Mouse (Mus musculus) gastrocnemius, adult 2 months (tissue): ENCODE data around the gene Fam186b. TPM values are rescaled to one million over a fixed set of nuclear protein-coding genes. Genes with fewer than 3 reads are reported as not detected.

ENCODE experiments used
- DNase-seq: peaks from one replicate; pipeline ENCODE4 v3.0.0; 2022
- H3K27ac ChIP-seq: fragments of 200-600 bp; 2 replicates; pipeline ENCODE4 v1.8.1; 2022; ENCODE audit warnings: mild to moderate bottlenecking
- H3K4me3 ChIP-seq: fragments of 200-600 bp; 2 replicates; pipeline ENCODE4 v1.8.1; 2022; ENCODE audit warnings: mild to moderate bottlenecking, moderate library complexity
- CTCF ChIP-seq: fragments of 200-600 bp; IDR thresholded peaks from 2 replicates; pipeline ENCODE4 v1.8.1; 2022; ENCODE audit warnings: antibody characterized with exemption, mild to moderate bottlenecking, moderate library complexity
- intact Hi-C: fragments of 180-260 bp; cut with DNase I; formaldehyde crosslinking; loops from one replicate; pipeline ENCODE4 v1.15.1; 2025
- total RNA-seq, 2 experiments: library from RNA; stranded (reverse); gene quantifications; 2 replicates each; pipeline ENCODE4 v1.2.3; 2021

Gene Fam186b
- total RNA-seq, 2 experiments from 2014 or later = not detected

DNA sequence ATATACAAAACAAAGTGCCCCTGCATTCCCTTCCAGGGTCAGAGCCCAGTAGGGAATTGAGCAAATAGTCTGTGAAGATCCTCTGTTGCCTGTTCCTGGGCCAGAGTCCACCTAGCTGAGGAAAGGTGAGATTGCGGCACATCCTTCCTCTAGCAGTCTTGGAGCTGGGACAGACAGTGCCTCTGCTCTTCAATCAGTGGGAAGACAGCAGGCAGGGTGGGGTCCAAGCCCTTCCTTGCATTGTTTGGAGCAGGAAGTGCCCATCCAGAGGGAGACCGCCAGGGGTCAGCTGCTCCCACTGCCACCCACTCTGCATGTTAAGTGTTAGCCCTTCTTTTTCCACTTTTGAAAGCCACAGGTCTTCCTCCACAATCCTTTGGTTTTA, 21.6 kb upstream of the Fam186b start:
- Histone ChIP-seq H3K4me3 (no peak overlapping the region), H3K27ac (peak overlapping the region; percentile 81)
- intact Hi-C loops = loop anchor here (1.0 to 10.0 kb wide), 2 partner anchors 53 to 158 kb away; partner anchors contain the start of genes Bcdin3d and Fmnl3
- peak; percentile 60 for DNase-seq
- peak; percentile 25 for TF ChIP-seq CTCF

DNA sequence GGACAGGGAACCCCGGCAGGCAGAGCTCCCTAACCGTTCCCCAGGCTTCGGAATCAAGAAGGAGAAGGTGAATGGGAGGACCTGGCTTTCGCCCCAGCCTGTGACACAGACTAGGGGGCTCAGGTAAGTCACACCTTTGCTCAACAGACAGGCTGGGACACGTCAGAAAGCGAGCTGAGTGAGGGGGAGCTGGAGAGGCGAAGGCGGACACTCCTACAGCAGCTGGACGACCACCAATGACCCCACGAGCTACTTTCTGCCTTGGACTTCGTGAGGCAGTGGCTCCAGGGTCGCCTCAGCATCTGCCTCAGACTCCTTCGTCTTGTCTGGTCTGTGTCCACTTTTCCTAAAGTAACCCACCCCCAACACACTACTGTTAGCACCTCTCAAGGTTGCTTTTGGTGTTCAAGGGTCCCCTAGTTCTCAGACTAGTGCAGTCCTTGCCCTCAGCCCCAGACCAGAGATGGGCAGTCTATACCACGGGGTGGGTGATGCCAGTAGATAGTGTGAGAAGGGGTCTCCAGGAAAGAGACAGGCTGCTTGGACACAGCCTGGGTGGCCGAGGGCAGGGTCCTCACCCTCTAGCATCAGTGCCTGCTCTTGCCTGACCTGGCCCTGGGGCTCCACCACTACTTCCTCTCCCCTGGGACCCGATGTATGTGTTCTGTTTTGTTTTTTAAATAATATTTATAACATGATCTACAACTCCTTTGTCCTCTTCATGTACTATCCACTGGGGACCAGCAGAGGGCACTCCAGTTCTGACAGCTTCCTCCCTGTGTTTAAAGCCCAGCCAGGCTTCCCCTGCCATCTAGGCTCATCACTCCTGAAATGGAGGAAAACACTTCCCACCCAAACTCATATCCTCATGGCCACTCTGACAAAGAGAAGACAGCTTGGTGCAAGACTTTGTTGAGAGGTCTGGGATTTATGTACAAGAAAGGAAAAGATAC, 20.9 kb upstream of the Fam186b start:
- H3K27ac ChIP-seq = peak overlapping the region; percentile 81
- peak; percentile 82 for DNase-seq
- H3K4me3 ChIP-seq = peak overlapping the region; percentile 58
- intact Hi-C loops = loop anchor here (1.0 to 10.0 kb wide), 2 partner anchors 54 to 158 kb away; partner anchors contain the start of genes Bcdin3d and Fmnl3
- TF ChIP-seq CTCF = peak; percentile 93

- no peak for TF ChIP-seq CTCF
- intact Hi-C loops = loop anchor here (10.0 kb wide), 1 partner anchor 160 kb away; the partner anchor contains the start of gene Bcdin3d
- Histone ChIP-seq H3K4me3 (peak overlapping the region; percentile 58), H3K27ac (peak overlapping the region; percentile 81)
- no peak for DNase-seq
Measured at GRCm38 (mm10) chr15:99314891-99315290, 19.2 kb upstream of the Fam186b start.

DNA sequence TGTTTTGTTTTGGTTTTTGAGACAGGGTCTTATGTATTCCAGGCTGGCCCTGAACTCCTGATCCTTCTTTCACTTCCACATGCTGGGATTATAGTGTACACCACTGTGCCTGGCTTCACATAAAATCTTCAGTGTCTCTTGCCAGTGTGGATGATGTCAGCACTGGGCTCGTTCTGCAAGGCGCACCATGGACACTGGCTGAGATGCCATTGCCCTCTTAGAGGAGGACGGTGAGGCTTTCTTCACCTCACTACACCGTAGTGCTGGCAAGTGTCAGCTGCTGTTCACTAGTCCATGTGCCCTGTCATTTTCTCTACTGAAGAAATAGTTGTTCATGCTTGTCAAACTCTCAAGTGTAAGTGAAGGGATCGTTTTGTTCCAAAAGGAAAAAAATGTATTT, 14.9 kb upstream of the Fam186b start:
- DNase-seq = no peak
- intact Hi-C loops = loop anchor here (10.0 kb wide), 1 partner anchor 164 kb away; the partner anchor contains the start of gene Bcdin3d
- TF ChIP-seq CTCF = no peak
- Histone ChIP-seq H3K27ac (no peak overlapping the region), H3K4me3 (no peak overlapping the region)

- no peak for TF ChIP-seq CTCF
- H3K27ac ChIP-seq = no peak overlapping the region
- DNase-seq = no peak
- intact Hi-C loops = no loop called here
- no peak overlapping the region for H3K4me3 ChIP-seq
Measured at GRCm38 (mm10) chr15:99309549-99309948, 13.9 kb upstream of the Fam186b start.

GRCm38 (mm10) chr15:99307476-99307875, 11.8 kb upstream of the Fam186b start:
- no peak overlapping the region for H3K27ac ChIP-seq
- no peak for TF ChIP-seq CTCF
- H3K4me3 ChIP-seq = no peak overlapping the region
- DNase-seq = no peak
- intact Hi-C loops = no loop called here

DNA sequence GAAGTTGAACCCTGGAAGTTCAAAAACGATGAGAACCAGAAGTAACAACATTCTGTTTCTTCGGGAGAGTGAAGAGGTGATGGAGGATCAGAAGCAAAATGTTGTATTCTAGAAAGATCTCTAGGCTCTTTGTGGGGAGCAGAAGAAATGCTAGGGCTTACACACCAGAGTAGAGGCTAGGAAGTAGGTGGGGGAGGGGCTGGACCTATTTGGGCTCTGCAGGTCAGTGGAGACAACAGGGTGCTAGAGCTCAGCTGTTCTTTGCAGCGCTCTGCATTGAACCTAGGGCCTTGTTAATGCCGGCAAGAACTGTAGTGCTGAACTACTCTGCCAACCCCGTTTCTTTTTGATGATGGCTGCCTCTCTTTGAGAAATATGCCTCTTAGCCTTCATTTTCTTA, 525 bp upstream of the Fam186b start:
- DNase-seq = no peak
- peak overlapping the region; percentile 89 for H3K4me3 ChIP-seq
- H3K27ac ChIP-seq = peak overlapping the region; percentile 91; the same call in 1 of the 2 replicates
- TF ChIP-seq CTCF = no peak
- intact Hi-C loops = no loop called here

DNA sequence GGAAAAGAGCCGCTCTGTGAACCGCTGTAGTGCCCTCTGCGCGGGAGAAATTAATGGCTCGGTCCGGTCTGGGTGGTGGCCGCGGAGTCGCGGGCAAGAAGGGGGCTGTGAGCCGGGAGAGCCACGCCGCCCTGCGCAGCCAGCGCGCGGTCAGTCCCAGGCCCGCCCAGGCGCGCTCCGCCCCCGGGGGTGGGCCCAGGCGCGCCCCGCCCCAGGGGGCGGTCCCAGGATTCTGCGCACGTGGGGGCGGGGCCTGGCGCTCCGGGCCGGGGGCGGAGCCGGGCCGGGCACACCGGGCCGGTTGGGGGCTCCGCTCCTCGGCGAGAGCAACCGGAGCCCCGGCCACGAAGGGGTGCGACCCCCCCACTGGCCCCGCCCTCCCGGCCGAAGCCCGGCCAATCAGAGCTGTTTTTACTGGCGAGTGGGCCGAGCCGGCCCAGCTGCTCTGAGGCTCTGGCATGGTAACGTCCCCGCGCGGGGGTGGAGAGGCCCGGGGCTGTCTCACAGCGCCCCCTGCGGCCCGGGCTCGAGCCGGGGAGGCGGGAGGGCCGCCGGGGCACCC, 794 bp downstream of the Fam186b start, which contains the start of gene Prpf40b:
Prpf40b (plus strand) TSS at position 275 of the 562 bp plus-strand sequence.
- peak; percentile 64 for TF ChIP-seq CTCF
- Histone ChIP-seq H3K27ac (peak within 1 kb of the TSS; percentile 91), H3K4me3 (peak within 1 kb of the TSS; percentile 89)
- intact Hi-C loops = loop anchor here (2.0 kb wide), 1 partner anchor 44 kb away; the partner anchor contains the start of gene Mcrs1
- DNase-seq = peak; percentile 98

DNA sequence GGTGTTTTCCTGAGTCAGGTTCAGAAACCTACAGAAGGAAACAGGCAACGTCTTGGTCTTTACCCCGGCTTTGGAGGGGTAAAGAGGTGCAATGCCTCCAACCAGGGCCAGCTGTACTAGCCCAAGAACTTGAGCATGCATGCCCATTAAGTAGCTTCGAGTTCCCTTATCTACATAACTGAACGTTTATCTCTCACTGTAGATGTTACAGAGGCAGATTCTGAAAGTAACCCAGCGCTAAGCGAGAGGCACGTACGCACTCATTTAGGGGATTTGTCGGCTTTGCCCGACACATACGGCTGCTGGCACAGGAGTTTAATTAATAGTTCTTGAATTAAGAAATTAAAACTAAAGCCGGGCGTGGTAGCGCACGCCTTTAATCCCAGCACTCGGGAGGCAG, 1.4 kb downstream of the Fam186b start:
- no peak for DNase-seq
- Histone ChIP-seq H3K27ac (peak overlapping the region; percentile 91), H3K4me3 (peak overlapping the region; percentile 89)
- TF ChIP-seq CTCF = no peak
- intact Hi-C loops = loop anchor here (2.0 kb wide), 1 partner anchor 43 kb away; the partner anchor contains the start of gene Mcrs1

GRCm38 (mm10) chr15:99290586-99290985, 5.1 kb downstream of the Fam186b start:
- H3K4me3 ChIP-seq = no peak overlapping the region
- TF ChIP-seq CTCF = no peak
- H3K27ac ChIP-seq = no peak overlapping the region
- no peak for DNase-seq
- intact Hi-C loops = no loop called here

DNA sequence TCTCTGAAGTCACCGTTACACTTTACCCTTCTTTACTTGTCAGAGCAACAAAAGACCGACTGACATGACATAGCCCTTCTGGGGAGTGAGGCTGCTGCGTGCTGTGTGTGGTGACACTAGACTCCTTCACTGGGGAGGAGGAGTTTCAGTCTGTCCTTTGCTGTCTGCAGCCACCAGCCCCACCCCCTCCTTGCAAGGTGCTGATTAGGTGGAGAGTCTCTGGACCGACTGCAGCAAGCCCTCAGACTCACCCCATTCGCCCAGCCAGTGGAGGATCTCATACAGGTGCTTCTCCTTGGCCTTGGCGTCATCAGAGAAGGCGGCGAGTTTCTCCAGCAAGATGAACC, 10.5 kb downstream of the Fam186b start:
- intact Hi-C loops = no loop called here
- TF ChIP-seq CTCF = no peak
- H3K27ac ChIP-seq = no peak overlapping the region
- no peak overlapping the region for H3K4me3 ChIP-seq
- DNase-seq = no peak

DNA sequence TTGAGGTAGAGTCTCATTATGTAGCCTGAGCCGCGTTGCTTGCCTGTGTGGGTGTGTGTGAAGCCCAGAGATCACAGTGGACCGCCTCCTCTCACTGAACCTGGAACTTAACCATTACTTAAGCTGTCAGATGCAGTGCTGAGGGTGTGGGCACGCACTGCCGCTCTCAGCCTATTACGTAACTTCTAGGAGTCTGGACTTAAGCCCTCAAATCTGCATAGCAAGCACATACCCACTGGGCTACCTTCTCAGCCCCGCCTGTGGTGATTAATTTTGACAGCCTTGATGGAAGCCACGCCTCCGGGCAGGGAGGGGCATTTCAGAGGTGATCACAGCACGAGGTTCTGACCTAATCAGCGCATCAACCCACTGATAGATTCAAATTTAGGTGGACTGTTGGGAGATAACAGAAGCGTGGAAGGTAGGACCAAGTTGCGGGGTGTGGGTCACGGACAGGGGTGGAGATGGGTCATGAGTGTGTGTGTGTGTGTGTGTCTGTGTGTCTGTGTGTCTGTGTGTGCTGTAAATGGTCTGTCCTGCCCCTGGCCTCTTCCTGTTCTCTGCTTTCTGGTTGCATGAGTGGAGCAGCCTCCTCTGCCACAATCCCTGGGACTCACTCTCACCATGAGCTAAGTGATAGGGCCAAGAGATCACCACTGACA, 11.0 kb downstream of the Fam186b start:
- Histone ChIP-seq H3K4me3 (no peak overlapping the region), H3K27ac (no peak overlapping the region)
- TF ChIP-seq CTCF = no peak
- DNase-seq = no peak
- intact Hi-C loops = no loop called here
